Mouse (Mus musculus) thymus, postnatal 36 days (tissue): ENCODE results near the gene 1700061G19Rik.

Experiments used
- DNase-seq, 2 experiments: peaks; one replicate each; pipeline ENCODE4 v3.0.0; 2022; ENCODE audit warnings: mixed read lengths in 2 of 2

The 1700061G19Rik gene

DNA sequence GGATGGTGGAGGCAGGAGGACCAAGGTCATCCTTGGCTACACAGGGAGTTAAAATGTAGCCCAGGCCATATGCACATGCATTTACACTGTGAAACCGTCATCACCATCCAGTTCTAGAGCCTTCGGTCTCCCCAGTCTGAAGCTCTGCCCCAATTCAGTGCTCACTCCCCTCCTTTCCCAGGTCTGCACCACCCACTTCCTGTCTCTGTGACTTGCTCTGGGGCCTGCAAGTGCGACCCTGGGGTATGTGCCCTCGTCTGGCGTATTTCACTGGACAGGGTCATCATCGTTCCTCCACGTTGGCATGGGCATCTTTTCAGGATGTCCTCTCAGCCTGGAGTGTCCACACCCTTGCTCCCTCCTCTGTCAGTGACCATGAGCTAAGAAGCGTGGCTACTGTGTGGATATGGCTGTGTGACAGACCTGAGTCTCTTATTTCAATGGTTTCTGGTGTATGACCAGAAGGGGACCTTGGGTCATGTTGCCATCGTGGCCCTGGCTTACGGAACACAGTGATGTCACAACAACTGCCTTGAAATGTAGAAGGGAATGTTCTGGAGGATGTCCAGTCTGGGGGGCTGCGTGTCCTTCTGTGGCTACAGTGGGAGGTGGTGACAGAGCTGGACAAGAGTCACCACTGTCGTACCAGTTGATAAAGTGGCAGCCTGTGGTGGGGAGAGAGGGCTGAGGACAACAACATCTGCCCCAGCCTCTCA lies at the start of gene 1700061G19Rik:
TSS of gene 1700061G19Rik (plus strand) at position 542 of the 716 bp plus-strand sequence.
- DNase-seq: peak; percentile 44 to 55

- DNase-seq: no peak
Observed at GRCm38 (mm10) chr17:56826718-56827117, 48.6 kb upstream of the 1700061G19Rik start.

GRCm38 (mm10) chr17:56829171-56829570 lies 46.1 kb upstream of the 1700061G19Rik start:
- no peak for DNase-seq

- no peak for DNase-seq
Observed at GRCm38 (mm10) chr17:56829795-56830194, 45.5 kb upstream of the 1700061G19Rik start.

DNA sequence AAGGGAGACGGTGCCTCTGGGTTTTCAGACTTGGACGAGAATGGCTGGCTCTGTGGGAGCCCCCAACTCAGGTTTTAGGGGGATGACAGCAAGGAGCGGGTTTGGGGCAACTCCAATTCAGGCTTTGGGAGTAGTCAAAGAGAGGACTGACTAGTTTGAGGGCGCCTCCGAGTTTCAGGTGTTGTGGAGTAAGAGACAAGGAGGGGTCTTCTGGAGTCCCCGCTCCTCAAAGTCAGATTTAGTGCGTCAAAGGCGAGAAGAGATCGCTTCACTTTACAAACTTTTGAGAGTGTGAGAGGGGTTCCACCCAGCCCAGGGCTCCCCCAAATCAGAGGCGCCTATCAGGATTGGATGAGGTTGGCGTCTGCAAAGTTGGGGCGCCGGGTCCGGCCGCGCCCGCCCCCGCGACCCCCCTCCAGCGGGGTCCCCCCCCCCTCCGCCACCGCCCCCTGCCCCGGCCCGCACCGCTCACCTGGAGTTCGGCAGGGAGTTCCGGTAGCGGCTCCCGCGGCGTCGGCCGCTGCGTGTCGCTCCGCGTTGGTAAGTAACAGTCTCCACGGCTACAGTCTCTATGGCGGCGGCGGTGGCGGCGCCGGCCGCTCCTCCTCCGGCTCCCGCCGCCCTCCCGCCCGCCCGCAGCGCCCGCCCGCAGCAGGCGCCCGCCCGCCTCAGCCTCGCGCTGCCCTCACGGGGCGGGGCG lies 44.7 kb upstream of the 1700061G19Rik start, which contains the start of gene Rfx2:
TSS of gene Rfx2 (minus strand) at position 603 of the 700 bp plus-strand sequence.
- DNase-seq: no peak

- peak; percentile 98 to 99 for DNase-seq
Observed at GRCm38 (mm10) chr17:56831111-56831816, 44.0 kb upstream of the 1700061G19Rik start.

DNA sequence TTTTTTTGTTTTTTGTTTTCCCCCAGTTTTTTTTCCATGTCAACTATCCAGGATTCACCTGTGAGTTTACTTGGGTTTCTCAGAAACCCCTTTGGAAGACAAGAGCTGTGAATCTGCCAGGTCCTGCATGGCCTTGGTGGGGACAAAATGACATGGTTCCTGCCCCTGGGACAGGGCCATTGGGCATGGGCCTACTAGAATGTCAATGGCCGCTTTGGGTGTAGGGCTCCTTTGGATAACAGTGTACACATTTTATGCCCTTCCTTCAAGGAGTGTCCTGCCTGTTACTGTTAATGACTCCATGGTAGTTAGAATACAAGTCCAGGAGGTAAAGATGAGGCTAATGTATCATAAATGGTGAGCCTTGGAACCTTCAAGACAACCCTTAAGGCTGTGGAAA lies 42.4 kb upstream of the 1700061G19Rik start:
- DNase-seq: no peak

DNA sequence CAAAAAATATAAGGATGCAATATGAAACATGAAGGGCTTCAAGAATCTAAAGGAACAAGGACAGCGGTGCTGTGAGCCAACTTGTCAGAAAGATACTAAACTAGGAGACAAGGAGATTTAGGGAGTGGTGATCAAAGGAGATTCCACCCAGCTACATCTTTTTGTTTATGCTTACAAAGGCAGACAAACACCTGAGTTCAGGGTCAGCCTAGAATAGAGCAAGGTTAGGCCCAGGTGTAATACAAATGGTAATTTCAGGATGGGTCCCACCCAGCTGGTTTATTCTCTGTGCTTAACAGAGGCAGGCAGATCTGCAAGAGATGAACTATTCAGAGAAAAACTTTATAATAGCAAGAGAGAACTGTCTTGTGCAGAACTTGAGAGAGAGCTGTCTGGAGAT lies 41.9 kb upstream of the 1700061G19Rik start:
- no peak for DNase-seq

DNA sequence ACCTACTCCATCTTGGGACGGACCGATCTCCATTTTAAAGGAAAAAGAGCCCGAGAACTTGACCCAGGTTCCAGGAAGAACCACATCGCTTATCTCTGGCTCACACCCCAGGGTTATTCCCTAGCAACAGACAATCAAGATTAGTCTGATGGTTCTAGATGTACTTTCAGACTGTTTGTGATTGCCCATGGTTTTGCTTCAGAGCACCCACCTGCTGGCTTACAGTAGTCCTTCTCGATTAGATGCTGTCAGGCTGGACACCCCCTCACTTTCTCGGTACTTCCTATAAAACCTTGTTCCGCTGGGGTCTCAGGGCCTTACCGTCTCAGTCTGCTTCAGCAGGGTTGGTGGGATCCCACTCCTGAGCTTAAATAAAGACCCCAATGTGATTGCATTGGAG lies 38.9 kb upstream of the 1700061G19Rik start:
- DNase-seq: no peak

DNA sequence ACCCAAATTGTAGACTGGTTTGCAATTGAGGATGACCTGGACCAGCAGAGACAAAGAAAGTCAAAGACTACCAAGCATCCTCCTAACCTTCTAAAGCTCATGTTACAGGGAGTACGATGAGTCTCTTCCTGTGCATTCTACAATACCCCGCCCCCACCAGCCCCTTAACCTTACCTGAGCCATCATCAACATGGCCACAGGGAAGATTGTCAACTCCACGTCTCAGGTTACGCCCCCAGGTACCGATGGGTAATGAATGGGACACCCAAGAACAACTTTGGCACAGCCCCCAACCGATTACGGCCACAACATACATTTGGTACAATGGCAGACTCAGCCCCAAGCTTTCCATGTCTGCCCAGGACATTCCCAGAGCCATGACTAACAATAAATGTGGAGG lies 34.8 kb upstream of the 1700061G19Rik start:
- no peak for DNase-seq

DNA sequence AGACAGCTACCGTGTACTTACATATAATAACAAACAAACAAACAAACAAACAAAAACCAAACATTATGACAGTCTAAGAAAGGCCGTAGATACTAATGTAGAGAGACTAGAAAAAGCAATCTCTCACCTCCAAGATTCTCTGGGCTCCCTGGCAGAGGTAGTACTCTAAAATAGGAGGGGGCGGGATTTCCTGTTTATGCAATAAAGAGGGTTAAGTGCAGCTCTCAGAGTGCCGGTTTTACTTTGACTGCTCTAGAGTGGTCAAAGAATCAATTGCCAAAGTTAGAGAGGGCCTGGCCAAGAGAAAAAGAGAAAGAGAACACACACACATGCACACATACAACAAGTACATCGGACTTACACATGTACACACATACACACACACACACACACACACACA lies 33.1 kb upstream of the 1700061G19Rik start:
- no peak for DNase-seq

GRCm38 (mm10) chr17:56843678-56844077 lies 31.6 kb upstream of the 1700061G19Rik start:
- DNase-seq: peak; percentile 58 to 77

GRCm38 (mm10) chr17:56848785-56849184 lies 26.5 kb upstream of the 1700061G19Rik start:
- DNase-seq: no peak

DNA sequence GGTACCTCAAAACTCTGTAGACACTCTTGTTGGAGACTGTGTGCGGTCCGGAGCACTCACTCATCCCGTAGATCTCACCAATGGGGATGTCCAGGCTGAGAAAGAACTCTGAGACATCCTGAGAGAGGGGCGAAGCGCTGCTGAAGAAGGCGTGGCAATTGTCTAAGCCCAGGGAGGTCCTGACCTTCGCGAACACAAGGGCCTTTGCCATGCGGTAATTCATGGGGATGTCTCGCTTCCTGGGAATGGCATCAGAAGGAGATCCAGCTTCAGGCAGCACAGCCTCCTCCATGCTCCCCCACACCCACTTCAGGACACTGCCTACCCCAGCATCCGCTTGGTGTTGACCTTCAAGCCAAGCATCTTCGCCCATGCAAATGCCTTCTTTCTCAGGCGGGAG lies 25.6 kb upstream of the 1700061G19Rik start:
- no peak for DNase-seq

- DNase-seq: no peak
Observed at GRCm38 (mm10) chr17:56851167-56851566, 24.1 kb upstream of the 1700061G19Rik start.

GRCm38 (mm10) chr17:56855421-56855820 lies 19.9 kb upstream of the 1700061G19Rik start:
- DNase-seq: no peak

- peak; percentile 63 to 69 for DNase-seq
Observed at GRCm38 (mm10) chr17:56858216-56858615, 17.1 kb upstream of the 1700061G19Rik start.

DNA sequence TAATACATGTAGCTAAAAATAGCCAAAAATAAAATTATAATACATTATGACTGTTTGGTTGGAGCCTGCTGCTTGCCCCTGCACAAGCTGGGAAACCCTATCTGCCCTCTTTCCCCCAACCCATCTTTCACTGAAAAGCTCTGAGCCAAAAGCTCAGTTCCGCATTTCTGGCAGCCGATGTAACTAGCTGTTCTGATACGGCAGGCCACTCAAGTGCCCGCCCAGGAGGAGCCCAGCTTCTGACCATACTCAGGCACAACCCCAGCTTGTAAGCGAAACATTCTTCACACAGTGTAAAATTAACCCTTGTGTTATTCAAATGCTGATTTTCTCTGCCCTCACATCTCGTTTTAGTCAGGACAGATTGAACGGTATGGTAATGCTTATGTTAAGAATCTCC lies 16.4 kb upstream of the 1700061G19Rik start:
- no peak for DNase-seq

DNA sequence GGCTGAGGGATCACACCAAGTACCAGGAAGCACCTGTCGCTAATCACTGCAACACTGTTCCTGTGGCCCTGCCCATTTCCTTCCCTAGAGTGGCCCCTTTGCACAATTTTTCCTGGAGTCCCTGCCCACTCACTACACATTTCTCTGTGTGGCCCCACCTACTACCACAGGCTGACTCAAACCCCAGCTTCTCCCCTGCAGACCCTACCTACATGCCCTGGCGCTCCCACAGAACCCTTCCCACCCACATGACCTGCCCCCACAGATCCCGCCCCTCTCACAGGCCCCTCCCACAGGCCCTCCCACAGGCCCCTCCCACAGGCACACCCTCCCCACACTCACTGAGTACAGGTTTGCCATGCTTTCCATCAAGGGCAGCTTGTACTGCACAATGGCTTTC lies 14.1 kb upstream of the 1700061G19Rik start:
- peak; percentile 19 to 29 for DNase-seq

- DNase-seq: no peak
Observed at GRCm38 (mm10) chr17:56866071-56866470, 9.2 kb upstream of the 1700061G19Rik start.

- DNase-seq: no peak
Observed at GRCm38 (mm10) chr17:56869481-56869977, 5.7 kb upstream of the 1700061G19Rik start.

DNA sequence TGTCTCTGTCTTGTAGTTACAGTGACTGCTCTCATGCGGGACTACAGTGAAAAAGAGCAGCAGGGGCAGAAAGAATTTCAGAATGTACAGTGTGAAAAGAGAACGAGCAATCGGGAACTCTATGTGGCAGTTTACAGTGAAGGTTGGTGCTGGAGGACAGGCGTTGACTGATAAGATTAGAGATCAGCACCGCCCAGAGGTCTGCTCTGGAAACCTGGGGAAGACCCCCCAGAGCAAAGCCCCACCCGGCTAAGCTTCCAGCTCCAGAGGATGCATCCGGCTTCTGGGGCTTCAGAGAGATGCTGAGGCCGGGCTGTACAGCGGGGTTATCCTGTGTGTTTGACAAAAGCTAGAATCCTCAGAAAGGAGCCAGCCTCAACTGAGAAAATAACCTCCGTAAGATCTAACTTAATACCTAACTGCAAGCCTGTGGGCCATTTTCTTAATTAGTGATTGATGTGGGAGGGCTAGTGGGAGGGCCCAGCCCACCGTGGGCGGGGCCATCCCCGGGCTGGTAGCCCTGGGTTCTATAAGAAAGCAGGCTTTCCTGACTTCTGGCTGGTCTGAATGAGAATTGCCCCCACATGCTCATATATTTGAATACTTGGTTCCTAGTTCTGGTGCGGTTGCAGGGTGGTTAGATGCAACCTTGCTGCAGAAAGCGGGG lies 4.9 kb upstream of the 1700061G19Rik start:
- DNase-seq: no peak

- DNase-seq: no peak
Observed at GRCm38 (mm10) chr17:56871767-56872166, 3.5 kb upstream of the 1700061G19Rik start.
